19 mouse cellular contexts compared by ENCODE assay signal in the genomic region with DNA sequence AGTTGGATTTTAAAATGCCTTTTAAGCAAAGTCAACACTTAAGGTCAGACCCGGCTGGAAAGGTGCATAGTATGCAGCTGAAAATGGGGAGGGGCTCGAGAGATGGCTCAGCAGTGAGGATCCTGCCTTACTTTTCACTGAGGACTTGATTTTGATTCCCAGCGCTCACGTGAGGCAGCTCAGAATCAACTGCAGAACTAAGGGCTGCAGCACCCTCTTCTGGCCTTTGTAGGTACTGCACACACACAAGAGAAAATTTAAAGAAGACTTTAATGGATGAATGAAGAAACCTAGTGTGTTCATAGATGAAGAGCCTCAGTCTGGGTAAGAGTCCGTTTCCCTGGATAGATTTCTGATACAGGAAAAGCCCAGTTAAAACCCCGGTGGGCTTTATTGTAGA.
A peak's percentile ranks its signal among the peaks of the same experiment; 100 is the strongest.
DNase-seq lines count a peak whose midpoint lies in the region; ATAC-seq and TF ChIP-seq lines count a peak whose summit lies in the region.
"Had no signal": no experiment of that assay in that cellular context is flagged by ENCODE, and none has a peak within 500 bp of the region (broad histone marks: within the 10 kb centered on the region; RNA-seq: fewer than 3 reads in every experiment).

No protein-coding gene starts in this region.

- TF ChIP-seq CTCF in kidney, postnatal 0 days (IDR thresholded peaks at IDR 0.05; ENCODE audit: low read depth): peak; percentile 37; the same call in 1 of the 2 replicates
- TF ChIP-seq CTCF in lung, postnatal 0 days (IDR thresholded peaks at IDR 0.05): peak; percentile 42
- TF ChIP-seq CTCF in MEL (IDR thresholded peaks at IDR 0.05 in 2 of 3, conservative IDR thresholded peaks at IDR 0.05 in 1 of 3; ENCODE audit: control insufficient read depth in 1 of 3, insufficient read depth in 1 of 3, low read depth in 2 of 3, low read length in 3 of 3, poor library complexity in 1 of 3, severe bottlenecking in 1 of 3): peak; percentile 17 to 39 (median 36); a peak in 4 of 6 replicates
- TF ChIP-seq CTCF in cortical plate, adult 2 months (IDR thresholded peaks at IDR 0.05; ENCODE audit: extremely low read depth, insufficient read depth, low read length): 0 out of 2 replicates have a peak, but pooled peaks have one; percentile 10

- H3K4me2 ChIP-seq in kidney, postnatal 0 days (ENCODE audit: low read length): no peak overlapping the region
- H3K4me2 ChIP-seq in lung, postnatal 0 days (replicated peaks; ENCODE audit: low read depth, low read length): no peak overlapping the region
- H3K4me2 ChIP-seq: embryonic facial prominence, embryonic 15.5 days; heart, embryonic 13.5 days; hindbrain, embryonic 15.5 days had no signal

- TF ChIP-seq RAD21 in MEL (IDR thresholded peaks at IDR 0.05; ENCODE audit: low read depth, low read length): peak; percentile 29

- no peak overlapping the region for H3K4me3 ChIP-seq in kidney, postnatal 0 days (replicated peaks; ENCODE audit: low read depth, low read length)
- no peak overlapping the region for H3K4me3 ChIP-seq in lung, postnatal 0 days (ENCODE audit: low read depth, low read length)
- H3K4me3 ChIP-seq in MEL (ENCODE audit: control insufficient read depth in 1 of 2, insufficient read depth in 1 of 2, low read depth in 2 of 2, low read length in 2 of 2): no peak overlapping the region
- no peak overlapping the region for H3K4me3 ChIP-seq in cortical plate, adult 2 months (ENCODE audit: insufficient read depth, low read length)
- H3K4me3 ChIP-seq: embryonic facial prominence, embryonic 15.5 days; heart, embryonic 13.5 days; hindbrain, embryonic 15.5 days had no signal

- no peak overlapping the region for H3K9ac ChIP-seq in kidney, postnatal 0 days (ENCODE audit: low read depth, low read length)
- H3K9ac ChIP-seq in lung, postnatal 0 days (replicated peaks; ENCODE audit: low read depth): no peak overlapping the region
- H3K9ac ChIP-seq in MEL (ENCODE audit: control insufficient read depth, low read depth, low read length, poor library complexity, severe bottlenecking): no peak overlapping the region
- H3K9ac ChIP-seq: embryonic facial prominence, embryonic 15.5 days; heart, embryonic 13.5 days; hindbrain, embryonic 15.5 days had no signal

- no peaks in the 10 kb centered on the region for H3K4me1 ChIP-seq in kidney, postnatal 0 days (replicated peaks; ENCODE audit: insufficient read depth, low read length)
- H3K4me1 ChIP-seq in lung, postnatal 0 days (ENCODE audit: insufficient read depth, low read depth, low read length): no peaks in the 10 kb centered on the region
- H3K4me1 ChIP-seq in MEL (ENCODE audit: control insufficient read depth in 1 of 2, insufficient read depth in 2 of 2, low read length in 2 of 2): no peaks in the 10 kb centered on the region
- no peaks in the 10 kb centered on the region for H3K4me1 ChIP-seq in cortical plate, adult 2 months (ENCODE audit: control insufficient read depth, insufficient read depth, low read length)
- H3K4me1 ChIP-seq: heart, embryonic 13.5 days had no signal

- no peak for DNase-seq in kidney, postnatal 0 days (ENCODE audit: low spot score)
- DNase-seq in kidney, adult 11 months: no peak
- no peak for DNase-seq in lung, postnatal 0 days (ENCODE audit: low spot score)
- DNase-seq in lung, adult 18-20 months: no peak
- peak; percentile 9 for DNase-seq in MEL (ENCODE audit: low read depth, low spot score)
- DNase-seq: adrenal gland, postnatal 25 days; cerebellum, adult 11-12 months; cerebellum, postnatal 14 days; heart, postnatal 36 days; kidney, adult 18-20 months; kidney, postnatal 14 days; lung, postnatal 4 days; retina, postnatal 1 day; thymus, postnatal 25 days had no signal

- WGBS in kidney, postnatal 0 days: 74% methylated on average over 6 of the region's 6 CpGs
- WGBS in lung, postnatal 0 days: 68% methylated on average over 6 of the region's 6 CpGs

- no peak for TF ChIP-seq EP300 in lung, postnatal 0 days (IDR thresholded peaks at IDR 0.05)
- no peak for TF ChIP-seq EP300 in MEL (IDR thresholded peaks at IDR 0.05; ENCODE audit: low read depth in 1 of 2, low read length in 2 of 2)

- H3K36me3 ChIP-seq in kidney, postnatal 0 days (ENCODE audit: insufficient read depth, low read length): no peaks in the 10 kb centered on the region
- H3K36me3 ChIP-seq in lung, postnatal 0 days (ENCODE audit: insufficient read depth, low read length): no peaks in the 10 kb centered on the region
- H3K36me3 ChIP-seq in MEL (ENCODE audit: control insufficient read depth in 1 of 2, insufficient read depth in 2 of 2, low read length in 2 of 2): no peaks in the 10 kb centered on the region
- H3K36me3 ChIP-seq: embryonic facial prominence, embryonic 15.5 days; heart, embryonic 13.5 days; hindbrain, embryonic 15.5 days had no signal

- no peak for TF ChIP-seq POLR2A in MEL (IDR thresholded peaks at IDR 0.05; ENCODE audit: control insufficient read depth in 1 of 2, insufficient read depth in 1 of 2, low read depth in 1 of 2, low read length in 2 of 2, poor library complexity in 1 of 2)
- TF ChIP-seq POLR2A in cortical plate, adult 2 months (IDR thresholded peaks at IDR 0.05; ENCODE audit: extremely low read depth, insufficient read depth, low read length): no peak

- ATAC-seq in kidney, postnatal 0 days (replicated peaks; ENCODE audit: low FRiP score, low read depth): no peak
- no peak for ATAC-seq in lung, postnatal 0 days
- ATAC-seq in frontal cortex, adult (ENCODE audit: low TSS enrichment): no peak

- H3K79me2 ChIP-seq in MEL (ENCODE audit: control insufficient read depth, insufficient read depth, low read length, poor library complexity): no peaks in the 10 kb centered on the region

- no peak overlapping the region for H3K27ac ChIP-seq in kidney, postnatal 0 days
- H3K27ac ChIP-seq in lung, postnatal 0 days (ENCODE audit: low read length): no peak overlapping the region
- H3K27ac ChIP-seq in MEL (ENCODE audit: control insufficient read depth, low read depth, low read length): no peak overlapping the region
- no peak overlapping the region for H3K27ac ChIP-seq in cortical plate, adult 2 months (ENCODE audit: insufficient read depth, low read length)
- H3K27ac ChIP-seq: embryonic facial prominence, embryonic 15.5 days; heart, embryonic 13.5 days; hindbrain, embryonic 15.5 days had no signal

- H3K9me3 ChIP-seq in kidney, postnatal 0 days (replicated peaks; ENCODE audit: low read length): 0 out of 2 replicates have a peak, but pooled peaks cover 7% of the 10 kb centered on the region
- H3K9me3 ChIP-seq in lung, postnatal 0 days (ENCODE audit: low read length): no peaks in the 10 kb centered on the region
- no peaks in the 10 kb centered on the region for H3K9me3 ChIP-seq in MEL (replicated peaks; ENCODE audit: insufficient read depth, low read length)
- H3K9me3 ChIP-seq: embryonic facial prominence, embryonic 15.5 days; hindbrain, embryonic 15.5 days had no signal

- no peaks in the 10 kb centered on the region for H3K27me3 ChIP-seq in kidney, postnatal 0 days (ENCODE audit: insufficient read depth, low read length)
- H3K27me3 ChIP-seq in lung, postnatal 0 days (replicated peaks; ENCODE audit: insufficient read depth, low read length): no peaks in the 10 kb centered on the region
- H3K27me3 ChIP-seq in MEL (ENCODE audit: control insufficient read depth in 1 of 2, insufficient read depth in 2 of 2, low read length in 2 of 2): no peaks in the 10 kb centered on the region
- H3K27me3 ChIP-seq: embryonic facial prominence, embryonic 15.5 days; heart, embryonic 13.5 days; hindbrain, embryonic 15.5 days had no signal

TF ChIP-seq in MEL, 35 proteins besides CTCF, POLR2A, EP300 and RAD21:
- TF ChIP-seq ZMIZ1 (IDR thresholded peaks at IDR 0.05; ENCODE audit: low read depth, low read length): no peak
- TF ChIP-seq MAZ (IDR thresholded peaks at IDR 0.05; ENCODE audit: low read depth, low read length): no peak
- TF ChIP-seq TBP (IDR thresholded peaks at IDR 0.05; ENCODE audit: low read depth, low read length): no peak
- TF ChIP-seq TAL1 (IDR thresholded peaks at IDR 0.05; ENCODE audit: low read length): no peak
- TF ChIP-seq BHLHE40 (IDR thresholded peaks at IDR 0.05; ENCODE audit: borderline replicate concordance, low read depth, low read length): 0 out of 2 replicates have a peak, but pooled peaks have one; percentile 28
